Mouse (Mus musculus) CH12.LX (cell line): ENCODE measurements around the gene Bscl2. TPM values are rescaled to one million over a fixed set of nuclear protein-coding genes. Genes with fewer than 3 reads are reported as not detected.

Source experiments
- polyA plus RNA-seq: library from polyadenylated mRNA; unstranded; fragments of >175 nt; gene quantifications from 2 replicates; pipeline ENCODE4 v1.2.1, GENCODE M21; 2012; ENCODE audit warnings: low read depth; ENCODE audit not compliant: insufficient read length
- total RNA-seq, 2 experiments: library from RNA; depleted of rRNA; stranded (reverse); fragments of 300-350 nt in 1 of 2; fragments of >200 nt in 1 of 2; gene quantifications; 2 replicates each; pipeline ENCODE4 v1.2.3; 2012 to 2014

The Bscl2 gene
- total and polyA plus RNA-seq, 3 experiments, result 30.9 to 117 (median 51.6) TPM

Other genes starting within 250 kb of the Bscl2 start
Only the 20 nearest of the 33 such genes appear.
- gene Nxf1, start 80.4 kb upstream of the Bscl2 start, total RNA-seq (2012; rRNA removed), result 66.5 and 83.6 TPM in 2 replicates
- 101 and 102 TPM in 2 replicates for gene Nxf1, start 80.4 kb upstream of the Bscl2 start, total RNA-seq (2014; rRNA removed)
- 136 and 160 TPM in 2 replicates for gene Nxf1, start 80.4 kb upstream of the Bscl2 start, polyA plus RNA-seq
- gene Tmem223, start 66.5 kb upstream of the Bscl2 start, total RNA-seq (2012; rRNA removed), result 56.5 and 58.7 TPM in 2 replicates
- gene Tmem223, start 66.5 kb upstream of the Bscl2 start, total RNA-seq (2014; rRNA removed), result 86.6 and 106 TPM in 2 replicates
- gene Tmem223, start 66.5 kb upstream of the Bscl2 start, polyA plus RNA-seq, result 43.3 and 45.7 TPM in 2 replicates
- 50.8 and 54.4 TPM in 2 replicates for gene Tmem179b, start 63.0 kb upstream of the Bscl2 start, total RNA-seq (2012; rRNA removed)
- gene Tmem179b, start 63.0 kb upstream of the Bscl2 start, total RNA-seq (2014; rRNA removed), result 85.7 and 105 TPM in 2 replicates
- 49.8 and 72.0 TPM in 2 replicates for gene Tmem179b, start 63.0 kb upstream of the Bscl2 start, polyA plus RNA-seq
- gene Taf6l, start 51.0 kb upstream of the Bscl2 start, total RNA-seq (2012; rRNA removed), result 25.5 and 29.2 TPM in 2 replicates
- 20.4 and 22.2 TPM in 2 replicates for gene Taf6l, start 51.0 kb upstream of the Bscl2 start, total RNA-seq (2014; rRNA removed)
- 24.8 and 25.7 TPM in 2 replicates for gene Taf6l, start 51.0 kb upstream of the Bscl2 start, polyA plus RNA-seq
- gene Polr2g, start 38.9 kb upstream of the Bscl2 start, total RNA-seq (2012; rRNA removed), result 157 and 162 TPM in 2 replicates
- gene Polr2g, start 38.9 kb upstream of the Bscl2 start, total RNA-seq (2014; rRNA removed), result 173 and 182 TPM in 2 replicates
- 138 and 148 TPM in 2 replicates for gene Polr2g, start 38.9 kb upstream of the Bscl2 start, polyA plus RNA-seq
- gene Zbtb3, start 34.9 kb upstream of the Bscl2 start, total RNA-seq (2012; rRNA removed), result 2.4 and 2.5 TPM in 2 replicates
- 1.1 and 2.2 TPM in 2 replicates for gene Zbtb3, start 34.9 kb upstream of the Bscl2 start, total RNA-seq (2014; rRNA removed)
- 1.2 and 1.3 TPM in 2 replicates for gene Zbtb3, start 34.9 kb upstream of the Bscl2 start, polyA plus RNA-seq
- gene Ttc9c, start 18.1 kb upstream of the Bscl2 start, total RNA-seq (2012; rRNA removed), result 37.6 and 42.0 TPM in 2 replicates
- gene Ttc9c, start 18.1 kb upstream of the Bscl2 start, total RNA-seq (2014; rRNA removed), result 56.5 and 57.2 TPM in 2 replicates
- 42.2 and 44.7 TPM in 2 replicates for gene Ttc9c, start 18.1 kb upstream of the Bscl2 start, polyA plus RNA-seq
- 44.3 and 44.8 TPM in 2 replicates for gene Hnrnpul2, start 17.5 kb upstream of the Bscl2 start, total RNA-seq (2012; rRNA removed)
- gene Hnrnpul2, start 17.5 kb upstream of the Bscl2 start, total RNA-seq (2014; rRNA removed), result 17.8 and 19.7 TPM in 2 replicates
- gene Hnrnpul2, start 17.5 kb upstream of the Bscl2 start, polyA plus RNA-seq, result 81.6 and 94.1 TPM in 2 replicates
- gene AC129217.1, start 7.7 kb upstream of the Bscl2 start, total RNA-seq (2012; rRNA removed), result 0.25 and 0.67 TPM in 2 replicates
- 2.1 and 5.1 TPM in 2 replicates for gene AC129217.1, start 7.7 kb upstream of the Bscl2 start, total RNA-seq (2014; rRNA removed)
- 63.9 and 77.4 TPM in 2 replicates for gene AC129217.1, start 7.7 kb upstream of the Bscl2 start, polyA plus RNA-seq
- gene Gng3, start 1.7 kb downstream of the Bscl2 start, total RNA-seq (2012; rRNA removed), result 3.1 and 6.1 TPM in 2 replicates
- 0.55 and 0.56 TPM in 2 replicates for gene Gng3, start 1.7 kb downstream of the Bscl2 start, total RNA-seq (2014; rRNA removed)
- gene Gng3, start 1.7 kb downstream of the Bscl2 start, polyA plus RNA-seq, result 8.1 and 10.3 TPM in 2 replicates
- 0.13 and 0.17 TPM in 2 replicates for gene Lrrn4cl, start 13.3 kb downstream of the Bscl2 start, total RNA-seq (2012; rRNA removed)
- gene Lrrn4cl, start 13.3 kb downstream of the Bscl2 start, total RNA-seq (2014; rRNA removed), result 0.31 and 0.32 TPM in 2 replicates
- 0.41 and 0.61 TPM in 2 replicates for gene Lrrn4cl, start 13.3 kb downstream of the Bscl2 start, polyA plus RNA-seq
- gene Ubxn1, start 34.0 kb downstream of the Bscl2 start, total RNA-seq (2012; rRNA removed), result 134 and 140 TPM in 2 replicates
- gene Ubxn1, start 34.0 kb downstream of the Bscl2 start, total RNA-seq (2014; rRNA removed), result 96.3 and 107 TPM in 2 replicates
- 226 and 279 TPM in 2 replicates for gene Ubxn1, start 34.0 kb downstream of the Bscl2 start, polyA plus RNA-seq
- 53.9 and 56.6 TPM in 2 replicates for gene Uqcc3, start 43.5 kb downstream of the Bscl2 start, total RNA-seq (2012; rRNA removed)
- 23.5 and 24.0 TPM in 2 replicates for gene Uqcc3, start 43.5 kb downstream of the Bscl2 start, total RNA-seq (2014; rRNA removed)
- 42.6 and 52.0 TPM in 2 replicates for gene Uqcc3, start 43.5 kb downstream of the Bscl2 start, polyA plus RNA-seq
- 7.5 and 14.3 TPM in 2 replicates for gene Lbhd1, start 46.3 kb downstream of the Bscl2 start, total RNA-seq (2012; rRNA removed)
- gene Lbhd1, start 46.3 kb downstream of the Bscl2 start, total RNA-seq (2014; rRNA removed), result 15.5 and 15.6 TPM in 2 replicates
- gene Lbhd1, start 46.3 kb downstream of the Bscl2 start, polyA plus RNA-seq, result 50.4 and 80.4 TPM in 2 replicates
- not detected in 2 replicates for gene Gm49403, start 46.5 kb downstream of the Bscl2 start, total RNA-seq (2012; rRNA removed)
- not detected in 2 replicates for gene Gm49403, start 46.5 kb downstream of the Bscl2 start, total RNA-seq (2014; rRNA removed)
- not detected in 2 replicates for gene Gm49403, start 46.5 kb downstream of the Bscl2 start, polyA plus RNA-seq
- gene 1810009A15Rik, start 51.4 kb downstream of the Bscl2 start, total RNA-seq (2012; rRNA removed), result 157 and 224 TPM in 2 replicates
- 198 and 218 TPM in 2 replicates for gene 1810009A15Rik, start 51.4 kb downstream of the Bscl2 start, total RNA-seq (2014; rRNA removed)
- 161 and 176 TPM in 2 replicates for gene 1810009A15Rik, start 51.4 kb downstream of the Bscl2 start, polyA plus RNA-seq
- not detected in 2 replicates for gene Gm49416, start 51.5 kb downstream of the Bscl2 start, total RNA-seq (2012; rRNA removed)
- not detected in 2 replicates for gene Gm49416, start 51.5 kb downstream of the Bscl2 start, total RNA-seq (2014; rRNA removed)
- 11.1 and 53.2 TPM in 2 replicates for gene Gm49416, start 51.5 kb downstream of the Bscl2 start, polyA plus RNA-seq
- gene Ints5, start 55.5 kb downstream of the Bscl2 start, total RNA-seq (2012; rRNA removed), result 38.9 and 49.9 TPM in 2 replicates
- gene Ints5, start 55.5 kb downstream of the Bscl2 start, total RNA-seq (2014; rRNA removed), result 15.7 and 17.2 TPM in 2 replicates
- 30.6 and 38.0 TPM in 2 replicates for gene Ints5, start 55.5 kb downstream of the Bscl2 start, polyA plus RNA-seq
- 165 and 169 TPM in 2 replicates for gene Ganab, start 60.6 kb downstream of the Bscl2 start, total RNA-seq (2012; rRNA removed)
- gene Ganab, start 60.6 kb downstream of the Bscl2 start, total RNA-seq (2014; rRNA removed), result 85.7 and 97.0 TPM in 2 replicates
- gene Ganab, start 60.6 kb downstream of the Bscl2 start, polyA plus RNA-seq, result 139 and 143 TPM in 2 replicates
- gene B3gat3, start 82.9 kb downstream of the Bscl2 start, total RNA-seq (2012; rRNA removed), result 49.9 and 54.8 TPM in 2 replicates
- gene B3gat3, start 82.9 kb downstream of the Bscl2 start, total RNA-seq (2014; rRNA removed), result 17.8 and 18.6 TPM in 2 replicates
- gene B3gat3, start 82.9 kb downstream of the Bscl2 start, polyA plus RNA-seq, result 31.0 and 33.0 TPM in 2 replicates